Comparison of ENCODE assay signal across 8 mouse cellular contexts in the genomic region with DNA sequence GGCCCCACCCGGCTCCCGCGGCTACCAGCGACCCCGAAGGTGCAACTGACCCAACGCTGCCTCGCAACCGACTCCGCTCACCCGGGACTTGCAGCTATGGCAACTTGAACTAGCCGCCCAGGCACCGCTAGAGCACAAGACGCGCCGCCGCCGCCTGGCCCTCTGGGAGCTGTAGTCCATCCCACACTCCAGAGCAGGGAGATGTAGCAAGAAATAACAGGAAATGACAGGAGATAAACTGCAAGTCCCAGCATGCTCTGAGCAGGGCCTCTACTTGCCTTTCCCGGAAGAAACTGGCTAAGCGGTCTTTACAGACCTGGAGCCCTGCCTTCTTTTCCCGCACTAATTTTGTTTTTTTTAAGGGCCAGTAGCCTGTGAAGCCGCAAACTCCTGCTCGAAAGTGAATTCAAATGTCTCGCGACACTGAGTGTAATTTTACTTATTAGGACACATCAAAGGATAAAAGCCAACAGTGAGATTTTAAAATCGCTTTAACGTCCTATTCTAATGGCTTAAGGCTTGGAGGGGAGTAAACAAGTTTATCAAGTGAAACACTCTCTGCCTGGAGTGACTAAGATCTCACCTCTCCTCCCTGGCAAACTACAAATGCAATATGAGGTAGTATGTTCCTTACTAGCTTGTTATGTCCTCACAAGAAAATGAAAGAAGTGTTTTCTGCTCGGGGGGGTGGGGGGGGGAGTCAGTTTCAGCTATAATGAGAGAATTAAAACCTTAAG. TPM values are rescaled to one million over a fixed set of nuclear protein-coding genes. Genes with fewer than 3 reads are reported as not detected.
DNase-seq lines count a peak whose midpoint lies in the region; ATAC-seq and TF ChIP-seq lines count a peak whose summit lies in the region.

A gene (minus strand): TSS at position 129 of the 737 bp plus-strand sequence.
A gene (plus strand): TSS at position 283 of the 737 bp plus-strand sequence.

- peak; percentile 86 to 89 for DNase-seq in CD8-positive naive resting alpha-beta T cell, adult 2 months (ENCODE audit: low read depth in 2 of 2, low spot score in 2 of 2)
- DNase-seq in c-Kit-positive CD71-negative TER-119-negative erythroid progenitor cells, embryonic 14.5 days (ENCODE audit: low read depth) = peak; percentile 85
- DNase-seq in forebrain, embryonic 10.5 days (ENCODE audit: extremely low spot score, low spot score) = peak; percentile 96
- DNase-seq in kidney, postnatal 25 days = peak; percentile 93 to 95
- peak; percentile 90 to 95 (median 93) for DNase-seq in liver, embryonic 14.5 days (ENCODE audit: low read depth in 3 of 3, low spot score in 3 of 3)
- DNase-seq in neural tube, embryonic 11.5 days (ENCODE audit: low spot score) = peak; percentile 94
- DNase-seq in stomach, postnatal 0 days (ENCODE audit: low spot score) = peak; percentile 94

- TF ChIP-seq CTCF in liver, embryonic 14.5 days (IDR thresholded peaks at IDR 0.05; ENCODE audit: low read depth) = no peak
- peak; percentile 2; the same call in 1 of the 2 replicates for TF ChIP-seq CTCF in stomach, postnatal 0 days (IDR thresholded peaks at IDR 0.05; ENCODE audit: low read depth)

- H3K27ac ChIP-seq in forebrain, embryonic 10.5 days = peak within 1 kb of the TSS; percentile 87
- H3K27ac ChIP-seq in heart, embryonic 15.5 days = no peak within 1 kb of the TSS; the same call in 1 of the 2 replicates
- H3K27ac ChIP-seq in liver, embryonic 14.5 days = peak within 1 kb of the TSS; percentile 89
- no peak within 1 kb of the TSS for H3K27ac ChIP-seq in neural tube, embryonic 11.5 days (ENCODE audit: low read depth, low read length)
- H3K27ac ChIP-seq in stomach, postnatal 0 days (replicated peaks) = no peak within 1 kb of the TSS

- no peak; the same call in 1 of the 2 replicates for TF ChIP-seq EP300 in liver, embryonic 14.5 days (IDR thresholded peaks at IDR 0.05; ENCODE audit: low read depth)
- no peak for TF ChIP-seq EP300 in stomach, postnatal 0 days (optimal IDR thresholded peaks at IDR 0.05)

- peak within 1 kb of the TSS; percentile 81 for H3K4me3 ChIP-seq in forebrain, embryonic 10.5 days
- peak within 1 kb of the TSS; percentile 83 for H3K4me3 ChIP-seq in heart, embryonic 15.5 days
- H3K4me3 ChIP-seq in liver, embryonic 14.5 days (ENCODE audit: insufficient read depth in 1 of 2, low read depth in 2 of 2, low read length in 2 of 2) = peak within 1 kb of the TSS; percentile 68 to 76
- peak within 1 kb of the TSS; percentile 55 for H3K4me3 ChIP-seq in neural tube, embryonic 11.5 days (ENCODE audit: low read depth, low read length)
- peak within 1 kb of the TSS; percentile 65 for H3K4me3 ChIP-seq in stomach, postnatal 0 days (ENCODE audit: low read depth, low read length)

- peak within 1 kb of the TSS; percentile 62 for H3K9ac ChIP-seq in heart, embryonic 15.5 days
- H3K9ac ChIP-seq in liver, embryonic 14.5 days (replicated peaks) = peak within 1 kb of the TSS; percentile 92
- peak within 1 kb of the TSS; percentile 44 for H3K9ac ChIP-seq in neural tube, embryonic 11.5 days (ENCODE audit: low read length)
- H3K9ac ChIP-seq in stomach, postnatal 0 days (ENCODE audit: low read length) = peak within 1 kb of the TSS; percentile 53

- 3% methylated on average over 27 of the region's 27 CpGs for WGBS in forebrain, embryonic 10.5 days
- 1% methylated on average over 27 of the region's 27 CpGs for WGBS in heart, embryonic 15.5 days
- WGBS in liver, embryonic 14.5 days (ENCODE audit: insufficient replicate concordance) = 1% methylated on average over 27 of the region's 27 CpGs
- WGBS in neural tube, embryonic 11.5 days = 2% methylated on average over 27 of the region's 27 CpGs
- 2% methylated on average over 27 of the region's 27 CpGs for WGBS in stomach, postnatal 0 days

- peak; percentile 100 for ATAC-seq in heart, embryonic 15.5 days (replicated peaks; ENCODE audit: insufficient number of reproducible peaks, insufficient read depth, low FRiP score, low read depth)
- ATAC-seq in liver, embryonic 14.5 days (ENCODE audit: insufficient read depth) = peak; percentile 100
- peak; percentile 100 for ATAC-seq in neural tube, embryonic 11.5 days (ENCODE audit: insufficient read depth, low FRiP score, low TSS enrichment)
- ATAC-seq in stomach, postnatal 0 days (ENCODE audit: low FRiP score, low TSS enrichment) = peak; percentile 100

- peak within 1 kb of the TSS; percentile 95 for H3K4me2 ChIP-seq in heart, embryonic 15.5 days
- H3K4me2 ChIP-seq in liver, embryonic 14.5 days (ENCODE audit: low read depth) = peak within 1 kb of the TSS; percentile 78
- H3K4me2 ChIP-seq in neural tube, embryonic 11.5 days (ENCODE audit: low read depth) = peak within 1 kb of the TSS; percentile 67
- peak within 1 kb of the TSS; percentile 95 for H3K4me2 ChIP-seq in stomach, postnatal 0 days (replicated peaks; ENCODE audit: low read depth)

- H3K4me1 ChIP-seq in forebrain, embryonic 10.5 days = peaks cover 16% of the 10 kb centered on the region
- H3K4me1 ChIP-seq in heart, embryonic 15.5 days (replicated peaks) = peaks cover 10% of the 10 kb centered on the region
- H3K4me1 ChIP-seq in liver, embryonic 14.5 days (replicated peaks; ENCODE audit: control insufficient read depth in 2 of 2, insufficient read depth in 2 of 2, low read length in 1 of 2) = peaks cover 11 to 14% of the 10 kb centered on the region in 2 experiments
- H3K4me1 ChIP-seq in neural tube, embryonic 11.5 days (ENCODE audit: control insufficient read depth, insufficient read depth, low read length) = no peaks in the 10 kb centered on the region
- no peaks in the 10 kb centered on the region for H3K4me1 ChIP-seq in stomach, postnatal 0 days (replicated peaks; ENCODE audit: control insufficient read depth, insufficient read depth)

- no peaks in the 10 kb centered on the region for H3K27me3 ChIP-seq in forebrain, embryonic 10.5 days (ENCODE audit: poor library complexity, severe bottlenecking)
- H3K27me3 ChIP-seq in heart, embryonic 15.5 days = no peaks in the 10 kb centered on the region
- no peaks in the 10 kb centered on the region for H3K27me3 ChIP-seq in liver, embryonic 14.5 days (ENCODE audit: control insufficient read depth, insufficient read depth, low read length)
- H3K27me3 ChIP-seq in neural tube, embryonic 11.5 days (ENCODE audit: control insufficient read depth, insufficient read depth, low read length) = no peaks in the 10 kb centered on the region
- no peaks in the 10 kb centered on the region for H3K27me3 ChIP-seq in stomach, postnatal 0 days (ENCODE audit: control insufficient read depth, insufficient read depth, low read length)

- H3K36me3 ChIP-seq in forebrain, embryonic 10.5 days (replicated peaks) = no peaks in the 10 kb centered on the region
- H3K36me3 ChIP-seq in heart, embryonic 15.5 days = no peaks in the 10 kb centered on the region
- H3K36me3 ChIP-seq in liver, embryonic 14.5 days (replicated peaks; ENCODE audit: control insufficient read depth, insufficient read depth, low read depth) = peaks cover 6% of the 10 kb centered on the region; the same call in 1 of the 2 replicates
- H3K36me3 ChIP-seq in neural tube, embryonic 11.5 days (ENCODE audit: control insufficient read depth, insufficient read depth, low read length) = no peaks in the 10 kb centered on the region
- H3K36me3 ChIP-seq in stomach, postnatal 0 days (ENCODE audit: control insufficient read depth, insufficient read depth, low read length) = no peaks in the 10 kb centered on the region; the same call in 1 of the 2 replicates

- H3K9me3 ChIP-seq in forebrain, embryonic 10.5 days = no peaks in the 10 kb centered on the region
- H3K9me3 ChIP-seq in heart, embryonic 15.5 days (replicated peaks) = no peaks in the 10 kb centered on the region
- no peaks in the 10 kb centered on the region for H3K9me3 ChIP-seq in liver, embryonic 14.5 days (ENCODE audit: control insufficient read depth, low read length)
- no peaks in the 10 kb centered on the region for H3K9me3 ChIP-seq in neural tube, embryonic 11.5 days (ENCODE audit: control insufficient read depth, low read length)
- H3K9me3 ChIP-seq in stomach, postnatal 0 days (ENCODE audit: control insufficient read depth, low read length) = no peaks in the 10 kb centered on the region

RNA-seq across cellular contexts. Expression of the first gene that starts in this region (rescaled TPM):
- 11.4 and 12.0 TPM in 2 replicates for polyA plus RNA-seq in forebrain, embryonic 10.5 days (2016; fragmentation: Nextera tagmentation; extraction: Ambion mirVana)
- polyA plus RNA-seq in heart, embryonic 15.5 days (2015; fragmentation: Nextera tagmentation; extraction: Ambion mirVana) = 10.2 and 10.8 TPM in 2 replicates
- polyA plus RNA-seq in liver, embryonic 14.5 days (2012; rRNA removed) = 7.0 and 9.3 TPM in 2 replicates
- 9.4 and 11.5 TPM in 2 replicates for polyA plus RNA-seq in liver, embryonic 14.5 days (2014; fragmentation: Nextera tagmentation; extraction: Ambion mirVana)
- polyA plus RNA-seq in neural tube, embryonic 11.5 days (2014; fragmentation: Nextera tagmentation; extraction: Ambion mirVana) = 6.7 and 8.8 TPM in 2 replicates
- 1.5 and 2.0 TPM in 2 replicates for polyA plus RNA-seq in stomach, postnatal 0 days (2015; fragmentation: Nextera tagmentation; extraction: Ambion mirVana)

RNA-seq across cellular contexts. Expression of the second gene that starts in this region (rescaled TPM):
- polyA plus RNA-seq in forebrain, embryonic 10.5 days (2016; fragmentation: Nextera tagmentation; extraction: Ambion mirVana) = 0.29 and 0.34 TPM in 2 replicates
- polyA plus RNA-seq in heart, embryonic 15.5 days (2015; fragmentation: Nextera tagmentation; extraction: Ambion mirVana) = 0.06 and 0.10 TPM in 2 replicates
- polyA plus RNA-seq in liver, embryonic 14.5 days (2012; rRNA removed) = not detected in 2 replicates
- not detected in 2 replicates for polyA plus RNA-seq in liver, embryonic 14.5 days (2014; fragmentation: Nextera tagmentation; extraction: Ambion mirVana)
- polyA plus RNA-seq in neural tube, embryonic 11.5 days (2014; fragmentation: Nextera tagmentation; extraction: Ambion mirVana) = 0.08 and 0.15 TPM in 2 replicates
- polyA plus RNA-seq in stomach, postnatal 0 days (2015; fragmentation: Nextera tagmentation; extraction: Ambion mirVana) = 0.23 and 0.32 TPM in 2 replicates

Comparison
In these comparisons a context has a peak if more than half of its experiments do, and no peak if none do; other contexts are left out.
1. H3K27ac ChIP-seq: peak in forebrain, embryonic 10.5 days (single experiment) and liver, embryonic 14.5 days (single experiment); none in heart, embryonic 15.5 days (single experiment), neural tube, embryonic 11.5 days (single experiment) and stomach, postnatal 0 days (single experiment).
2. Peak in every context shown above with its lines, with median percentiles within 50 percentile points of each other: DNase-seq, H3K4me3 ChIP-seq, ATAC-seq, H3K4me2 ChIP-seq and H3K9ac ChIP-seq.